Mouse (Mus musculus) small intestine, adult 10 weeks (tissue): ENCODE measurements around the gene Olfr1366. TPM values are rescaled to one million over a fixed set of nuclear protein-coding genes. Genes with fewer than 3 reads are reported as not detected.

Experiments
- polyA plus RNA-seq: library from polyadenylated mRNA; stranded (reverse); fragments of 350-450 nt; fragmentation: Illumina TruSeq; extraction: RNeasy Lipid Tissue Mini Kit (QIAGEN cat#74804); gene quantifications from one replicate; pipeline ENCODE4 v1.2.3, GENCODE M21; 2014; ENCODE audit warnings: low replicate concordance

Olfr1366 gene
- not detected for polyA plus RNA-seq

DNA sequence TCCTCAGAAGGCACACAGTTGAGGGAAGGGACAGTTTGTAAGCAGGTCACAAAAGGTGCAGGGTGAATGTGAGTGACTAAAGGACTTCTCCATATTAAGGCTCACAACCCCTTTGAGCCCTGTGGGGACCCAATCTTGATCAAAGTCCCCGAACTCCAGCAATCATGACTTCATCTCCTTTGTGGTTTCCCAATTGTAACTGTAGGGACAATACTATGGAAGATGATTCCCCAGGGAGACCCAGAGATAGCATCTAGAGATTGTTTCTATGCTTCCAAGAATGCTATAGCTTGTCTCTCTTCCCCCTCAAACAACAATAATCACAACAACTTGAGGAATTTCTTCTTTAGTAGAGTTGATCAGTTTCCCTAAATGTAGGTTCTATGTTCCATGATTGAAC, at the start of gene Olfr1366:
Gene Olfr1366 (minus strand): TSS at position 101 of the 400 bp plus-strand sequence.

DNA sequence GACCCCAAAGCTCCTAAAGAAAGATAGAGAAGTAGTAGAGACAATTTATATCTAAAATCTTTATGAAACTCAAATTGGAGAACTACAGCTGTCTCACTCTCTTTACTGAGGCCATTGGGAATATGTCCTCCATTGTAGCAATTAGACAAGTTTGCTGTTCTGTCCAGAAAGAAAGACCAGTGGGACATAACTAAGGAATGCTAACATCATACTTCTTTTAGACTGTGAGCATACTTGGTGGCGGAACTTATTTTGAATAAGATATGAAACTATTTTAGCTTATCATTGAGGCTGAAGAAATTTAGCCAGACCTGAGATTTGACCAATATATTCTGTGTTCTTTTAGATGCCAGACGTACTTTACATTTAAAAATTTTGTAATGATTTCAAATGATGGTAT, 39.1 kb upstream of the Olfr1366 start, which contains the start of gene Olfr1364:
Gene Olfr1364 (minus strand): TSS at position 101 of the 400 bp plus-strand sequence.

DNA sequence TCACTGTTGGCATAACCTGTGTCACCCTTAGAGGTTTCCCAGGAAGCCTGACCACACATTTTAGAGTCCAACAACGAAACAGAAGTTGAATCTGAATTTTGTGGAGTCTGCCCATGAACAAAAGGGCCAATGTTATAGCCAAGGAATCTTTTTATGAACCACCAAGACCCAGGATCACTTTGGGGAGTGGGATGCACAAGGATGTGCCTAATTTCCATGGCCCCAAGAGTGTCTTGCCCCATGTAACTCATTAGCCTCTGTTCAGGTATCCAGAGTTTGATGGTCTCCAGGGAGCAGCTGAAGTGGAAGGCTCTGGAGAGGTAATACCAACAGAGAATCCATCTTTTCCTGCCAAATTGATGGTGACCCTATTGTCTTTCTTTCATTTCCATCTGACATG, 17.2 kb upstream of the Olfr1366 start, which contains the start of gene Olfr1535:
Gene Olfr1535 (minus strand): TSS at position 101 of the 400 bp plus-strand sequence.

DNA sequence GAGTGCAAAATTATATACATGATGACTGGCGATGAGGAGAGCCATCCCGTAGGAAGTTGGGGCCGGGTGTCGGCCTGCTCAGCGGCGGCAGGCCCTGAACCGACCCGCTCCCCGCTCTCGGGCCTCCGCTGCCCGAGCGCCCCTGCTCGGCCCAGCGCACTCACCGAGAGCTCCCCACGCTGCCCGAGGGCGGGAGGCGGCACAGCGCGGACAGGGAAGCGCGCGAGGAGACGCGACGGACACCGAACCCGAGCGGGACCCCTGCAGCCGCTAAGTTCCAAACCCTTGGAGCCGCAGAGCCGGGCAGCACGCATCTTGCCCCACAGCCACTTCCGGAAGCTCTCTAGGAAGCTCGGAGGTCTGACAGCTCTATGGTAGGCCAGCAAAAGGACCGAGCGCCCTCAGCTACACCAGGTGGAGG, 11.8 kb downstream of the Olfr1366 start, which contains the start of gene Zkscan8:
Gene Zkscan8 (minus strand): TSS at position 340 of the 421 bp plus-strand sequence.

DNA sequence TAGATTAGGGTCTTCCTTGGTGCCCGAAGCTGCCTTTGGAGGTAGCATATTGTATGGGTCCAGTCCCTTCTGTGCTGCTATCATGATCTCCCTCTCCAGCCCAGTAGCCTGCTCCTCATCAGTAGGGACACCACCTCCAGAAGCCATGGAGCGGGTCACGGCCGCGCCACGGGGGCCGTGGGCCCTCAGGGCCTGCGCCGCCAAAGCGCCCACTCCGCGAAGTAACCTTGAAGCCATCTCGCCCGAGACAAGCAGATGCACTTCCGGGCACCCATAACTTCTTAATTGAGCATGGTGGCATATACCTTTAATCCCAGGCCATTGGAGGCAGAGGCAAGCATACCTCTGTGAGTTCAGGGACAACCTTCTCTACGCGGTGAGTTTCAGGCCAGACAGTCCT, 41.4 kb downstream of the Olfr1366 start, which contains the start of gene Gm11273:
Gene Gm11273 (minus strand): TSS at position 237 of the 400 bp plus-strand sequence.

DNA sequence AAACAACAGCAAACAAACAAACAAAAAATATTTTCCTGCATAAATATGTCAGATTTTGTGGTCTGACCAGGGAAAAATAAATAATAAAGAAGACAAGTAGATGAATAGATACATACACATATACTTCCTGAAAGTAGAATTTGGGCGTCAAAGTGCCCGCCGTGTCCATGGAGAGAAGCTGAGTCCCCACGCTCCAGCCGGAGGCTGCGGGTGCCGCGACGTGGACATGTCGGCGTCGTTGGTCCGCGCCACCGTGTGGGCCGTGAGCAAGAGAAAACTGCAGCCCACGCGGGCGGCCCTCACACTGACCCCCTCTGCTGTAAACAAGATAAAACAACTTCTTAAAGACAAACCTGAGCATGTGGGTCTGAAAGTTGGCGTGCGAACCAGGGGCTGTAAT, 47.5 kb downstream of the Olfr1366 start, which contains the start of gene AK157302:
Gene AK157302 (plus strand): TSS at position 144 of the 400 bp plus-strand sequence.

Other genes starting within 250 kb of the Olfr1366 start
- not detected for gene Gpx6, start 230.7 kb downstream of the Olfr1366 start, polyA plus RNA-seq
- not detected for gene Olfr1367, start 195.9 kb downstream of the Olfr1366 start, polyA plus RNA-seq
- gene Zscan12, start 180.0 kb downstream of the Olfr1366 start, polyA plus RNA-seq, result 6.0 TPM
- gene Zkscan3, start 140.1 kb downstream of the Olfr1366 start, polyA plus RNA-seq, result 104 TPM
- 1.4 TPM for gene Pgbd1, start 101.8 kb downstream of the Olfr1366 start, polyA plus RNA-seq
- 78.7 TPM for gene Zscan26, start 89.1 kb downstream of the Olfr1366 start, polyA plus RNA-seq
- gene Nkapl, start 74.3 kb downstream of the Olfr1366 start, polyA plus RNA-seq, result not detected
- 0.33 TPM for gene Zkscan4, start 63.9 kb downstream of the Olfr1366 start, polyA plus RNA-seq
- gene Gm10065, start 63.4 kb downstream of the Olfr1366 start, polyA plus RNA-seq, result not detected
- gene AK157302, start 47.6 kb downstream of the Olfr1366 start, polyA plus RNA-seq, result 4.2 TPM
- gene Gm11273, start 41.4 kb downstream of the Olfr1366 start, polyA plus RNA-seq, result not detected
- 15.6 TPM for gene Zkscan8, start 11.7 kb downstream of the Olfr1366 start, polyA plus RNA-seq
- gene Olfr1535, start 17.1 kb upstream of the Olfr1366 start, polyA plus RNA-seq, result not detected
- not detected for gene Olfr1364, start 39.0 kb upstream of the Olfr1366 start, polyA plus RNA-seq
- gene Olfr1362, start 71.2 kb upstream of the Olfr1366 start, polyA plus RNA-seq, result not detected
- gene Olfr11, start 99.7 kb upstream of the Olfr1366 start, polyA plus RNA-seq, result not detected
- not detected for gene Olfr1361, start 120.6 kb upstream of the Olfr1366 start, polyA plus RNA-seq
- gene Olfr1360, start 134.6 kb upstream of the Olfr1366 start, polyA plus RNA-seq, result not detected
- gene Olfr1359, start 155.3 kb upstream of the Olfr1366 start, polyA plus RNA-seq, result not detected
- not detected for gene Hist1h2bl, start 173.3 kb upstream of the Olfr1366 start, polyA plus RNA-seq
- gene Hist1h2ai, start 173.6 kb upstream of the Olfr1366 start, polyA plus RNA-seq, result not detected
- not detected for gene Hist1h3h, start 174.9 kb upstream of the Olfr1366 start, polyA plus RNA-seq
- not detected for gene Hist1h2bm, start 179.2 kb upstream of the Olfr1366 start, polyA plus RNA-seq
- gene Hist1h4j, start 192.3 kb upstream of the Olfr1366 start, polyA plus RNA-seq, result 1.7 TPM
- gene Hist1h4k, start 207.7 kb upstream of the Olfr1366 start, polyA plus RNA-seq, result not detected
- gene Hist1h2ak, start 211.0 kb upstream of the Olfr1366 start, polyA plus RNA-seq, result not detected
- gene Hist1h2bn, start 211.3 kb upstream of the Olfr1366 start, polyA plus RNA-seq, result not detected
- not detected for gene Hist1h1b, start 237.8 kb upstream of the Olfr1366 start, polyA plus RNA-seq
- gene Hist1h3i, start 240.6 kb upstream of the Olfr1366 start, polyA plus RNA-seq, result not detected
- not detected for gene Hist1h2an, start 244.4 kb upstream of the Olfr1366 start, polyA plus RNA-seq
- not detected for gene Hist1h2bp, start 244.7 kb upstream of the Olfr1366 start, polyA plus RNA-seq